Mouse (Mus musculus): Measurements from ENCODE around the gene Ap1ar.

The Ap1ar gene

GRCm38 (mm10) chr3:127757886-127758301 is 79.4 kb downstream of the Ap1ar start:
- no peak for ATAC-seq (ENCODE audit: low TSS enrichment)
